Mouse (Mus musculus) bone marrow macrophage, adult 2 months (primary cell): ENCODE measurements around the gene Ak5.

Experiments used
- CTCF ChIP-seq: IDR thresholded peaks from 2 replicates; pipeline ENCODE4 v1.5.1; 2012; ENCODE audit warnings: low read depth, mild to moderate bottlenecking, low read length, moderate library complexity
- POLR2A ChIP-seq: IDR thresholded peaks from 2 replicates; pipeline ENCODE4 v1.6.1; 2012; ENCODE audit warnings: mild to moderate bottlenecking, low read depth, low read length, borderline replicate concordance

- TF ChIP-seq CTCF, result no peak
- TF ChIP-seq POLR2A, result no peak
These were observed 158.9 kb downstream of the Ak5 start for GRCm38 (mm10) chr3:152509268-152509667.
